Mouse (Mus musculus) kidney, adult 2 months (tissue): ENCODE data around the gene Rrp15. TPM values are rescaled to one million over a fixed set of nuclear protein-coding genes. Genes with fewer than 3 reads are reported as not detected.

ENCODE experiments used
- DNase-seq: peaks from one replicate; pipeline ENCODE4 v3.0.0; 2021
- H3K27ac ChIP-seq: fragments of 200-500 bp; 2 replicates; pipeline ENCODE4 v1.5.1; 2012; ENCODE audit warnings: low read depth, low read length, control low read depth, inconsistent platforms; ENCODE audit not compliant: insufficient read depth
- H3K27me3 ChIP-seq: fragments of 200-500 bp; replicated peaks from 2 replicates; pipeline ENCODE4 v1.6.1; 2012; ENCODE audit warnings: mild to moderate bottlenecking, moderate library complexity, low read length, inconsistent platforms; ENCODE audit not compliant: control insufficient read depth, insufficient read depth
- H3K36me3 ChIP-seq: fragments of 200-500 bp; 2 replicates; pipeline ENCODE4 v1.6.1; 2012; ENCODE audit warnings: mild to moderate bottlenecking, moderate library complexity, low read length, inconsistent platforms; ENCODE audit not compliant: control insufficient read depth, insufficient read depth
- H3K4me1 ChIP-seq: fragments of 200-500 bp; 2 replicates; pipeline ENCODE4 v1.6.1; 2011; ENCODE audit warnings: low read length; ENCODE audit not compliant: control insufficient read depth, insufficient read depth
- H3K4me3 ChIP-seq: fragments of 200-500 bp; 2 replicates; pipeline ENCODE4 v1.5.1; 2011; ENCODE audit warnings: mild to moderate bottlenecking, low read depth, low read length, control low read depth; ENCODE audit not compliant: insufficient read depth
- CTCF ChIP-seq: fragments of 200-500 bp; conservative IDR thresholded peaks from 2 replicates; pipeline ENCODE4 v1.5.1; 2011; ENCODE audit warnings: low read depth, mild to moderate bottlenecking, control low read depth, low read length, moderate library complexity, mixed read lengths; ENCODE audit not compliant: insufficient read depth, insufficient read length
- POLR2A ChIP-seq: fragments of 200-500 bp; IDR thresholded peaks from one replicate; pipeline ENCODE4 v1.6.1; 2011; ENCODE audit warnings: low read depth, low read length, control low read depth
- WGBS: fragments of 180-500 bp; shearing (Covaris S2); methylation state at CpG from one replicate; pipeline ENCODE4 v1.1.7; 2018; 5-methylcytosine and 5-hydroxymethylcytosine counted together
- polyA plus RNA-seq: library from polyadenylated mRNA; depleted of rRNA; stranded (reverse); fragments of >200 nt; gene quantifications from 2 replicates; pipeline ENCODE4 v1.2.3, GENCODE M21; 2012

The Rrp15 gene
- polyA plus RNA-seq, 1 experiment = 4.5 TPM

GRCm38 (mm10) chr1:186714215-186714614 lies 34.9 kb downstream of the Rrp15 start:
- TF ChIP-seq CTCF (no peak), POLR2A (no peak)
- 83% methylated on average over 4 of the region's 4 CpGs for WGBS
- Histone ChIP-seq H3K27ac (no peak overlapping the region), H3K36me3 (no peaks in the 10 kb centered on the region), H3K27me3 (no peaks in the 10 kb centered on the region), H3K4me3 (no peak overlapping the region), H3K4me1 (no peaks in the 10 kb centered on the region)
- DNase-seq = no peak

- no peaks in the 10 kb centered on the region for H3K27me3 ChIP-seq
- H3K27ac ChIP-seq = no peak overlapping the region
- no peaks in the 10 kb centered on the region for H3K36me3 ChIP-seq
- H3K4me1 ChIP-seq = no peaks in the 10 kb centered on the region
- DNase-seq = peak; percentile 34
- H3K4me3 ChIP-seq = no peak overlapping the region
- 3% methylated on average over 3 of the region's 3 CpGs for WGBS
- TF ChIP-seq POLR2A (no peak), CTCF (0 out of 2 replicates have a peak, but pooled peaks have one; percentile 18)
Observed at GRCm38 (mm10) chr1:186712802-186713471, 36.2 kb downstream of the Rrp15 start.

GRCm38 (mm10) chr1:186705915-186706248 lies 43.3 kb downstream of the Rrp15 start, which contains the start of gene Tgfb2:
Tgfb2 (minus strand) TSS chr1:186705989.
- Histone ChIP-seq H3K27ac (no peak within 1 kb of the TSS), H3K36me3 (no peaks in the 10 kb centered on the region), H3K27me3 (0 out of 2 replicates have a peak, but pooled peaks cover 1% of the 10 kb centered on the region), H3K4me3 (peak within 1 kb of the TSS; percentile 63), H3K4me1 (0 out of 2 replicates have a peak, but pooled peaks cover 3% of the 10 kb centered on the region)
- 10% methylated on average over 12 of the region's 12 CpGs for WGBS
- DNase-seq = no peak
- TF ChIP-seq CTCF (no peak), POLR2A (no peak)

- WGBS = under 1% methylated on average over 65 of the region's 65 CpGs
- 0 out of 2 replicates have a peak, but pooled peaks cover 1% of the 10 kb centered on the region for H3K27me3 ChIP-seq
- H3K4me1 ChIP-seq = 0 out of 2 replicates have a peak, but pooled peaks cover 3% of the 10 kb centered on the region
- TF ChIP-seq CTCF = no peak
- no peak for TF ChIP-seq POLR2A
- peak overlapping the region; percentile 63 for H3K4me3 ChIP-seq
- H3K27ac ChIP-seq = no peak overlapping the region
- H3K36me3 ChIP-seq = no peaks in the 10 kb centered on the region
- peak; percentile 46 for DNase-seq
Observed at GRCm38 (mm10) chr1:186705203-186705914, 43.8 kb downstream of the Rrp15 start.

GRCm38 (mm10) chr1:186703980-186704701 lies 45.0 kb downstream of the Rrp15 start:
- Histone ChIP-seq H3K27me3 (0 out of 2 replicates have a peak, but pooled peaks cover 1% of the 10 kb centered on the region), H3K27ac (no peak overlapping the region), H3K4me1 (0 out of 2 replicates have a peak, but pooled peaks cover 3% of the 10 kb centered on the region), H3K4me3 (peak overlapping the region; percentile 53), H3K36me3 (no peaks in the 10 kb centered on the region)
- WGBS = under 1% methylated on average over 36 of the region's 36 CpGs
- TF ChIP-seq CTCF (no peak), POLR2A (no peak)
- no peak for DNase-seq

- H3K36me3 ChIP-seq = no peaks in the 10 kb centered on the region
- WGBS = 2% methylated on average over 15 of the region's 15 CpGs
- 0 out of 2 replicates have a peak, but pooled peaks cover 1% of the 10 kb centered on the region for H3K27me3 ChIP-seq
- 0 out of 2 replicates have a peak, but pooled peaks cover 3% of the 10 kb centered on the region for H3K4me1 ChIP-seq
- peak overlapping the region; percentile 53 for H3K4me3 ChIP-seq
- TF ChIP-seq POLR2A = no peak
- TF ChIP-seq CTCF = no peak
- no peak for DNase-seq
- no peak overlapping the region for H3K27ac ChIP-seq
Observed at GRCm38 (mm10) chr1:186703256-186703979, 45.7 kb downstream of the Rrp15 start.
